Mouse (Mus musculus) erythroblast, embryonic 14.5 days (primary cell): ENCODE results near the gene Mrtfa. TPM values are rescaled to one million over a fixed set of nuclear protein-coding genes. Genes with fewer than 3 reads are reported as not detected.

Source experiments
- H3K27me3 ChIP-seq: 2 replicates; pipeline ENCODE4 v1.6.1; 2012; ENCODE audit warnings: inconsistent platforms; ENCODE audit not compliant: control insufficient read depth
- H3K36me3 ChIP-seq: 2 replicates; pipeline ENCODE4 v1.6.1; 2012; ENCODE audit warnings: mild to moderate bottlenecking, inconsistent platforms; ENCODE audit not compliant: control insufficient read depth
- H3K4me1 ChIP-seq: 2 replicates; pipeline ENCODE4 v1.6.1; 2012; ENCODE audit warnings: inconsistent platforms; ENCODE audit not compliant: control insufficient read depth
- H3K4me3 ChIP-seq: replicated peaks from 2 replicates; pipeline ENCODE3; 2012; ENCODE audit warnings: moderate library complexity, mild to moderate bottlenecking, inconsistent platforms
- H3K9me3 ChIP-seq: 2 replicates; pipeline ENCODE4 v1.6.1; 2012; ENCODE audit warnings: low read length, inconsistent platforms, mixed read lengths; ENCODE audit not compliant: control insufficient read depth
- GATA1 ChIP-seq: IDR thresholded peaks from 2 replicates; pipeline ENCODE4 v1.6.1; 2012; ENCODE audit warnings: low read length, inconsistent platforms, mixed read lengths
- TAL1 ChIP-seq: IDR thresholded peaks from 3 replicates; pipeline ENCODE4 v1.6.1; 2012; ENCODE audit warnings: low read length, inconsistent platforms, mixed read lengths
- polyA plus RNA-seq: library from polyadenylated mRNA; stranded (reverse); fragments of >175 nt; gene quantifications from 2 replicates; pipeline ENCODE4 v1.2.3, GENCODE M21; 2012

Mrtfa gene
- polyA plus RNA-seq, 1 experiment = 0.47 TPM

- TF ChIP-seq TAL1 (no peak), GATA1 (no peak)
- Histone ChIP-seq H3K4me1 (peaks cover 12% of the 10 kb centered on the region), H3K27me3 (peaks cover 31% of the 10 kb centered on the region), H3K9me3 (no peaks in the 10 kb centered on the region), H3K36me3 (no peaks in the 10 kb centered on the region), H3K4me3 (no peak overlapping the region)
Observed at GRCm38 (mm10) chr15:81044446-81044845, 146.1 kb downstream of the Mrtfa start.

DNA sequence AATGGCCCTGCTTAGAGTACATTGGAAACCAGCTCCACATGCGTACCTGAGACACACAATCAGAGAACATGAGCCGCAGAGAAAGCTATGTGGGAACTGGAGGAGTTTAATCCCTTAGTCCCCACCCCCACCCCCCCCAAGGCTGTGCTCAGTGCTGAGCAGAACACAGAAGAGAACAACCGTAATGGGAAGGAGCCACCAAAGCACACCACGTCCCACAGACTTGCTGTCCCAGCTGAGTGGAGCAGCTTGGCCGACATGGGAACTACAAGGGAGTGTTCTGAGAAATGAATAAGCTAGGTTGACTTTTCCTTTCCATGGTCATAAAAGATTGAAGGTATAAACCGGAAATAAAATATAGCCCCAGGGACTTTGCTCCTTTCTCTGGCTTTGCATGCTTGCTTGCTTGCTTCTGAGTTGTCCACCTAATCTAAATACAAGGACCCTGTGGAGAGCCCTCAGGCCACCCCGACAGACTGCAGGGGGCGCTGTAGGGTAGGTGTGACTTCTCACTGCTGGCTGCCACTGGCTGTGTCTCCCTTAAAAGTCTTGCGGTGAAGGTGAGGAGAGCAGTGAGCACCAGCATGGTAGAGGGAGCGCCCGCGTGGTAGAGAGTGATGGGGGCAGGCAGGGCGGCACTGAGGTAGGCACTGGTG lies 148.2 kb downstream of the Mrtfa start:
- Histone ChIP-seq H3K27me3 (peaks cover 31% of the 10 kb centered on the region), H3K9me3 (no peaks in the 10 kb centered on the region), H3K36me3 (no peaks in the 10 kb centered on the region), H3K4me3 (no peak overlapping the region), H3K4me1 (peaks cover 8% of the 10 kb centered on the region)
- TF ChIP-seq TAL1 (no peak), GATA1 (no peak)

GRCm38 (mm10) chr15:81041767-81042166 lies 148.8 kb downstream of the Mrtfa start:
- H3K27me3 ChIP-seq = peaks cover 27% of the 10 kb centered on the region
- no peak for TF ChIP-seq GATA1
- TF ChIP-seq TAL1 = no peak
- no peaks in the 10 kb centered on the region for H3K9me3 ChIP-seq
- no peak overlapping the region for H3K4me3 ChIP-seq
- H3K4me1 ChIP-seq = peaks cover 5% of the 10 kb centered on the region
- no peaks in the 10 kb centered on the region for H3K36me3 ChIP-seq

DNA sequence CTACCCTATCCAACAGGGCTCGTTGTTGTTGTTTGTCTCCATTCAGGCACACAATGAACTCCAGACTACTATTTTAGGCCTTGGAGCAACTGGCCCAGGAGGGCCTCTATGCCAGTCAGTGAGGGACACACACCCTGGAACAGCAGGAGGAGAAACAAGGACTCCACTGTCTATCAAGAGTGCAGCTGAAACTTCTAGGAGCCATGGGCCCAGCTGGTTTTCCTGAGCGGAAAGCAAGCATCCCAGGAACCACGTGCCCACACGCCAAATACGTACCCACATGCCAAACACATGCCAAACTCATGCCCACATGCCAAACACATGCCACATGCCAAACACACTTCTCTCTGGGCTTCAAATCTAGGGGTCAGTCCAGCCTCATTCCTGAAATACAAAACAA lies 152.1 kb downstream of the Mrtfa start:
- Histone ChIP-seq H3K9me3 (no peaks in the 10 kb centered on the region), H3K4me1 (peaks cover 5% of the 10 kb centered on the region), H3K36me3 (no peaks in the 10 kb centered on the region), H3K4me3 (no peak overlapping the region), H3K27me3 (peaks cover 2% of the 10 kb centered on the region; the same call in 1 of the 2 replicates)
- TF ChIP-seq GATA1 = no peak
- TF ChIP-seq TAL1 = no peak

GRCm38 (mm10) chr15:81035417-81036162 lies 155.0 kb downstream of the Mrtfa start:
- TF ChIP-seq GATA1 = no peak
- TF ChIP-seq TAL1 = no peak
- Histone ChIP-seq H3K27me3 (no peaks in the 10 kb centered on the region), H3K4me1 (no peaks in the 10 kb centered on the region; the same call in 1 of the 2 replicates), H3K4me3 (no peak overlapping the region), H3K36me3 (no peaks in the 10 kb centered on the region), H3K9me3 (no peaks in the 10 kb centered on the region)

GRCm38 (mm10) chr15:81034119-81034518 lies 156.4 kb downstream of the Mrtfa start:
- Histone ChIP-seq H3K36me3 (no peaks in the 10 kb centered on the region), H3K4me3 (no peak overlapping the region), H3K4me1 (no peaks in the 10 kb centered on the region; the same call in 1 of the 2 replicates), H3K27me3 (no peaks in the 10 kb centered on the region), H3K9me3 (no peaks in the 10 kb centered on the region)
- TF ChIP-seq TAL1 (no peak), GATA1 (no peak)

- Histone ChIP-seq H3K27me3 (no peaks in the 10 kb centered on the region), H3K36me3 (no peaks in the 10 kb centered on the region), H3K9me3 (no peaks in the 10 kb centered on the region), H3K4me1 (peaks cover under 1% of the 10 kb centered on the region), H3K4me3 (no peak overlapping the region)
- TF ChIP-seq TAL1 = no peak
- no peak for TF ChIP-seq GATA1
Observed at GRCm38 (mm10) chr15:81032941-81033629, 157.5 kb downstream of the Mrtfa start.

DNA sequence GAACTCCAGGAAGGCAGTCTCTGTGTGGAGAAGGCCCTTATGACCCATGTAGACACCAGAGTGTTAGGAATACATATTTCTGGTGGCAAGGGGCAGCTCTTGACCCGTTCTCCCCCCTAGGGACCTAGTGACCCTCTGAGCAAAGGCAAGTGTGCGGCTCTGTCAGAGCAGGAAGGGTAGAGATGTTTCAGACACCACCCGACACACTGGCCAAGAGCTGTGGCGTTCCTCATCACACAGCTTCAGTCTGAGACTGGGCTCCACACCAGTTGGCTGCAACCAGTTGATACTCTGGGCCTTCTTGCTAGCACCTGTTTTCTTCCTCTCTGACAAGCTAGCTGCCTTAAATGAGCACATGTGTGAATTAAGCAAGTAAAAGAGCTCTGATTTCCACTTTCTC lies 158.9 kb downstream of the Mrtfa start:
- no peaks in the 10 kb centered on the region for H3K27me3 ChIP-seq
- H3K4me3 ChIP-seq = no peak overlapping the region
- H3K4me1 ChIP-seq = peaks cover 16% of the 10 kb centered on the region
- H3K9me3 ChIP-seq = no peaks in the 10 kb centered on the region
- TF ChIP-seq TAL1 = no peak
- TF ChIP-seq GATA1 = no peak
- no peaks in the 10 kb centered on the region for H3K36me3 ChIP-seq

DNA sequence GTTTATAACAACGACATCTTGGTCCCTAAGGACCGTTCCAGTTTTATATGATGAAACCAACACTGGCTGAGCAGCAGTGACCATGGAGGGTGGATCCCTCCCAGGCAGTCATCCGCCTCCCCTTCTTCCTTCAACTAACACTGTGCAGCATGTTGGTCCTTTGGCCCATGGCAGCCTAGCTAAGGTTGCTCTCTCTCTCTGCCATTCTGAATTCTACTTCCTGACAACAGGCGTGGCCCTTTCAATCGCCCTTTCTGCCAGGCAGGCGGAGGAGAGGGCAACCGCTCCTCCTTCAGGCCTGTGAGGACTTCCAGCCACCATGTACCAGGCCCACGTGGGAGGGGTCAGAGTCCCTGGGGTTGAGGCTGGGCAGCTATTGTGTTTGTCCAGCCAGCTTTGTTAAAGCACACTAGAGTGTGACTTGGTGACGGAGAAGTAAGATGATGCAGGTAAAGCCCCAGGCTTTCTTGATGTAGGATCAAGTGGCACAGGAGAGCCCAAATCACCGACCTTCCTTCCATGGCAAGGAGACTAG lies 159.6 kb downstream of the Mrtfa start:
- no peaks in the 10 kb centered on the region for H3K36me3 ChIP-seq
- TF ChIP-seq TAL1 (no peak), GATA1 (no peak)
- H3K4me1 ChIP-seq = peaks cover 19% of the 10 kb centered on the region

More for the DNA sequence above, 159.6 kb downstream of the Mrtfa start:
- Histone ChIP-seq H3K9me3 (no peaks in the 10 kb centered on the region), H3K4me3 (no peak overlapping the region), H3K27me3 (no peaks in the 10 kb centered on the region)
